Mouse (Mus musculus) intestine, postnatal 0 days (tissue): Measurements from ENCODE around the gene Plin1. TPM values are rescaled to one million over a fixed set of nuclear protein-coding genes. Genes with fewer than 3 reads are reported as not detected.

Experiments
- ATAC-seq: fragments of 200-750 bp; cut with Nextera tagmentation; 2 replicates; pipeline ENCODE4 v1.8.0; 2017; ENCODE audit warnings: mild to moderate bottlenecking, moderate TSS enrichment, moderate library complexity
- H3K27ac ChIP-seq: fragments of 300-500 bp; sonication (generic); 2 replicates; pipeline ENCODE4 v1.5.1; 2014; ENCODE audit warnings: mild to moderate bottlenecking, low read depth, low read length, moderate library complexity
- H3K27me3 ChIP-seq: fragments of 300-500 bp; sonication (generic); replicated peaks from 2 replicates; pipeline ENCODE4 v1.6.1; 2014; ENCODE audit warnings: low read length, mixed read lengths; ENCODE audit not compliant: control insufficient read depth, insufficient read depth
- H3K36me3 ChIP-seq: fragments of 300-500 bp; sonication (generic); 2 replicates; pipeline ENCODE4 v1.6.1; 2014; ENCODE audit warnings: mild to moderate bottlenecking, moderate library complexity; ENCODE audit not compliant: control insufficient read depth, insufficient read depth
- H3K4me1 ChIP-seq: fragments of 300-500 bp; sonication (generic); replicated peaks from 2 replicates; pipeline ENCODE4 v1.6.1; 2014; ENCODE audit warnings: antibody characterized with exemption, low read length, mixed read lengths; ENCODE audit not compliant: control insufficient read depth, insufficient read depth
- H3K4me2 ChIP-seq: fragments of 300-500 bp; sonication (generic); replicated peaks from 2 replicates; pipeline ENCODE4 v1.6.1; 2014; ENCODE audit warnings: low read depth, mild to moderate bottlenecking, moderate library complexity
- H3K4me3 ChIP-seq: fragments of 300-500 bp; sonication (generic); 2 replicates; pipeline ENCODE4 v1.5.1; 2014; ENCODE audit warnings: low read depth, low read length
- H3K9ac ChIP-seq: fragments of 300-500 bp; sonication (generic); 2 replicates; pipeline ENCODE4 v1.6.1; 2014; ENCODE audit warnings: mild to moderate bottlenecking, low read depth, low read length
- H3K9me3 ChIP-seq: fragments of 300-500 bp; sonication (generic); 2 replicates; pipeline ENCODE4 v1.6.1; 2016; ENCODE audit warnings: mixed run types; ENCODE audit not compliant: control insufficient read depth
- CTCF ChIP-seq: sonication (generic); IDR thresholded peaks from 2 replicates; pipeline ENCODE4 v1.5.1; 2016; ENCODE audit warnings: low read depth, mild to moderate bottlenecking, control low read depth, antibody characterized with exemption, moderate library complexity
- WGBS: fragments of 180-500 bp; shearing (Covaris S2); extraction: QIAGEN DNeasy Blood & Tissue Kit; methylation state at CpG from one replicate; pipeline ENCODE4 v1.1.7; 2014; 5-methylcytosine and 5-hydroxymethylcytosine counted together
- polyA plus RNA-seq: library from polyadenylated mRNA; unstranded; fragments of >200 nt; fragmentation: Nextera tagmentation; extraction: Ambion mirVana; gene quantifications from 2 replicates; pipeline ENCODE4 v1.2.1, GENCODE M21; 2015

Plin1 gene
- polyA plus RNA-seq, 1 experiment from 2014 or later = not detected

- Histone ChIP-seq H3K9me3 (no peaks in the 10 kb centered on the region), H3K4me3 (no peak overlapping the region), H3K4me1 (no peaks in the 10 kb centered on the region), H3K4me2 (no peak overlapping the region), H3K36me3 (no peaks in the 10 kb centered on the region), H3K27me3 (peaks cover 19% of the 10 kb centered on the region), H3K27ac (no peak overlapping the region), H3K9ac (no peak overlapping the region)
- 64% methylated on average over 17 of the region's 17 CpGs for WGBS
- no peak for TF ChIP-seq CTCF
- ATAC-seq = no peak
Observed at GRCm38 (mm10) chr7:79710831-79711230, 21.9 kb downstream of the Plin1 start.

GRCm38 (mm10) chr7:79710130-79710607 is 22.5 kb downstream of the Plin1 start:
- peak; percentile 38; the same call in 1 of the 2 replicates for ATAC-seq
- H3K9ac ChIP-seq = peak overlapping the region; percentile 40; the same call in 1 of the 2 replicates
- WGBS = 4% methylated on average over 55 of the region's 55 CpGs

GRCm38 (mm10) chr7:79705210-79705609 is 27.5 kb downstream of the Plin1 start:
- Histone ChIP-seq H3K36me3 (no peaks in the 10 kb centered on the region; the same call in 1 of the 2 replicates), H3K4me3 (no peak overlapping the region), H3K4me2 (no peak overlapping the region), H3K9me3 (no peaks in the 10 kb centered on the region), H3K4me1 (no peaks in the 10 kb centered on the region), H3K27me3 (peaks cover 10% of the 10 kb centered on the region; the same call in 1 of the 2 replicates), H3K27ac (no peak overlapping the region), H3K9ac (no peak overlapping the region)
- no peak for ATAC-seq
- WGBS = 83% methylated on average over 5 of the region's 5 CpGs
- TF ChIP-seq CTCF = no peak

More at GRCm38 (mm10) chr7:79710130-79710607, 22.5 kb downstream of the Plin1 start:
- H3K36me3 ChIP-seq = no peaks in the 10 kb centered on the region
- peaks cover 19% of the 10 kb centered on the region for H3K27me3 ChIP-seq
- no peaks in the 10 kb centered on the region for H3K4me1 ChIP-seq
- H3K9me3 ChIP-seq = no peaks in the 10 kb centered on the region
- H3K27ac ChIP-seq = no peak overlapping the region
- peak overlapping the region; percentile 76 for H3K4me2 ChIP-seq
- H3K4me3 ChIP-seq = peak overlapping the region; percentile 35
- peak; percentile 63 for TF ChIP-seq CTCF

GRCm38 (mm10) chr7:79702755-79703154 is 29.9 kb downstream of the Plin1 start:
- Histone ChIP-seq H3K36me3 (peaks cover 14% of the 10 kb centered on the region; the same call in 1 of the 2 replicates), H3K27ac (no peak overlapping the region), H3K4me3 (no peak overlapping the region), H3K4me1 (no peaks in the 10 kb centered on the region), H3K9me3 (no peaks in the 10 kb centered on the region), H3K9ac (no peak overlapping the region), H3K27me3 (no peaks in the 10 kb centered on the region), H3K4me2 (no peak overlapping the region)
- no peak for ATAC-seq
- 86% methylated on average over 16 of the region's 16 CpGs for WGBS
- no peak for TF ChIP-seq CTCF

- no peaks in the 10 kb centered on the region for H3K4me1 ChIP-seq
- H3K4me3 ChIP-seq = no peak overlapping the region
- H3K9me3 ChIP-seq = no peaks in the 10 kb centered on the region
- no peak overlapping the region for H3K4me2 ChIP-seq
- H3K27me3 ChIP-seq = no peaks in the 10 kb centered on the region
- ATAC-seq = no peak
- peaks cover 67% of the 10 kb centered on the region for H3K36me3 ChIP-seq
- no peak overlapping the region for H3K9ac ChIP-seq
- TF ChIP-seq CTCF = no peak
- WGBS = 81% methylated on average over 8 of the region's 8 CpGs
- H3K27ac ChIP-seq = no peak overlapping the region
Observed at GRCm38 (mm10) chr7:79696495-79696894, 36.2 kb downstream of the Plin1 start.

GRCm38 (mm10) chr7:79680231-79680630 is 52.5 kb downstream of the Plin1 start:
- ATAC-seq = no peak
- no peaks in the 10 kb centered on the region for H3K27me3 ChIP-seq
- no peaks in the 10 kb centered on the region for H3K9me3 ChIP-seq
- WGBS = 89% methylated on average over 2 of the region's 2 CpGs
- H3K9ac ChIP-seq = no peak overlapping the region
- no peak overlapping the region for H3K4me2 ChIP-seq
- no peak overlapping the region for H3K4me3 ChIP-seq
- H3K4me1 ChIP-seq = no peaks in the 10 kb centered on the region
- H3K36me3 ChIP-seq = peaks cover 64% of the 10 kb centered on the region
- TF ChIP-seq CTCF = no peak
- H3K27ac ChIP-seq = no peak overlapping the region

- H3K4me2 ChIP-seq = no peak overlapping the region
Observed at GRCm38 (mm10) chr7:79679186-79679585, 53.5 kb downstream of the Plin1 start.

More at GRCm38 (mm10) chr7:79679186-79679585, 53.5 kb downstream of the Plin1 start:
- Histone ChIP-seq H3K36me3 (peaks cover 60% of the 10 kb centered on the region), H3K9me3 (no peaks in the 10 kb centered on the region), H3K9ac (no peak overlapping the region), H3K4me3 (no peak overlapping the region), H3K4me1 (no peaks in the 10 kb centered on the region), H3K27me3 (no peaks in the 10 kb centered on the region), H3K27ac (no peak overlapping the region)
- ATAC-seq = no peak
- TF ChIP-seq CTCF = peak; percentile 59
